Mouse (Mus musculus) C2C12 (cell line): ENCODE results near the gene Pisd.

Source experiments
- CEBPB ChIP-seq: IDR thresholded peaks from one replicate; pipeline ENCODE4 v1.6.1; 2011; ENCODE audit warnings: low read depth, mild to moderate bottlenecking, control low read depth, moderate library complexity
- CTCF ChIP-seq: IDR thresholded peaks from one replicate; pipeline ENCODE4 v1.5.1; 2011; ENCODE audit not compliant: control insufficient read depth, insufficient read depth, insufficient read length
- FOSL1 ChIP-seq: IDR thresholded peaks from one replicate; pipeline ENCODE4 v1.8.0; 2011; ENCODE audit warnings: mild to moderate bottlenecking, low read length; ENCODE audit not compliant: poor library complexity, insufficient read depth, severe bottlenecking
- MAX ChIP-seq: IDR thresholded peaks from one replicate; pipeline ENCODE4 v1.6.1; 2011; ENCODE audit warnings: mild to moderate bottlenecking, control low read depth
- MYOD1 ChIP-seq: IDR thresholded peaks from one replicate; pipeline ENCODE4 v1.6.1; 2011; ENCODE audit warnings: low read depth; ENCODE audit not compliant: control insufficient read depth, insufficient read length
- MYOG ChIP-seq: IDR thresholded peaks from one replicate; pipeline ENCODE4 v1.6.1; 2011; ENCODE audit not compliant: control insufficient read depth, insufficient read length; ENCODE audit errors: extremely low read depth
- USF1 ChIP-seq: IDR thresholded peaks from one replicate; pipeline ENCODE4 v1.6.1; 2011; ENCODE audit warnings: low read depth, mild to moderate bottlenecking, control low read depth, moderate library complexity

- TF ChIP-seq CTCF (no peak), MYOG (no peak), USF1 (no peak), MAX (no peak), FOSL1 (no peak), CEBPB (no peak), MYOD1 (no peak)
These were observed 63.2 kb downstream of the Pisd start for GRCm38 (mm10) chr5:32722263-32722662.
